In genomic region chr8:70617985-70618384, GRCm38 (mm10) we compare ENCODE assay signal across 11 mouse cellular contexts. TPM values are rescaled to one million over a fixed set of nuclear protein-coding genes. Genes with fewer than 3 reads are reported as not detected.
A peak's percentile ranks its signal among the peaks of the same experiment; 100 is the strongest.
DNase-seq lines count a peak whose midpoint lies in the region; ATAC-seq lines count a peak whose summit lies in the region.
"Had no signal": no experiment of that assay in that cellular context is flagged by ENCODE, and none has a peak within 500 bp of the region (broad histone marks: within the 10 kb centered on the region; RNA-seq: fewer than 3 reads in every experiment).

No protein-coding gene starts in this region.

- WGBS in heart, embryonic 10.5 days: 74% methylated on average over 11 of the region's 11 CpGs
- 81% methylated on average over 11 of the region's 11 CpGs for whole genome bisulfite sequencing in midbrain, embryonic 10.5 days
- WGBS in midbrain, embryonic 16.5 days: 83% methylated on average over 11 of the region's 11 CpGs

- no peak for DNase-seq in heart, embryonic 10.5 days (ENCODE audit: low spot score)
- no peak for DNase-seq in heart, postnatal 36 days
- DNase-seq in midbrain, embryonic 10.5 days (ENCODE audit: low spot score): no peak
- no peak for DNase-seq in thymus, postnatal 0 days (ENCODE audit: low spot score)
- DNase-seq in right cerebral cortex, postnatal 25 days: no peak
- DNase-seq: lung, adult 18-20 months had no signal

- intact Hi-C loops in heart, postnatal 36 days (cut with DNase I): no loop called here

- 0 out of 2 replicates have a peak overlapping the region, but pooled peaks have one; percentile 7 for H3K4me3 ChIP-seq in heart, embryonic 10.5 days
- H3K4me3 ChIP-seq in midbrain, embryonic 10.5 days: 0 out of 2 replicates have a peak overlapping the region, but pooled peaks have one; percentile 1
- H3K4me3 ChIP-seq in midbrain, embryonic 16.5 days (ENCODE audit: low read depth, low read length): no peak overlapping the region
- H3K4me3 ChIP-seq: myocyte had no signal

- peaks cover 42% of the 10 kb centered on the region for H3K4me1 ChIP-seq in heart, embryonic 10.5 days
- peaks cover 41% of the 10 kb centered on the region for H3K4me1 ChIP-seq in midbrain, embryonic 10.5 days
- no peaks in the 10 kb centered on the region for H3K4me1 ChIP-seq in midbrain, embryonic 16.5 days (ENCODE audit: control insufficient read depth, insufficient read depth, low read length)

- H3K27me3 ChIP-seq in heart, embryonic 10.5 days (ENCODE audit: insufficient read depth, poor library complexity, severe bottlenecking): peaks cover 33% of the 10 kb centered on the region
- peaks cover 29% of the 10 kb centered on the region for H3K27me3 ChIP-seq in midbrain, embryonic 10.5 days (ENCODE audit: low read depth, poor library complexity, severe bottlenecking)
- no peaks in the 10 kb centered on the region for H3K27me3 ChIP-seq in midbrain, embryonic 16.5 days (ENCODE audit: control insufficient read depth, insufficient read depth, low read depth, low read length)

- ATAC-seq in midbrain, embryonic 16.5 days: no peak
- ATAC-seq in erythroblast, adult 5-6 weeks (replicated peaks; ENCODE audit: low FRiP score, poor library complexity, severe bottlenecking): 0 out of 2 replicates have a peak, but pooled peaks have one; percentile 22
- ATAC-seq in megakaryocyte progenitor cell, adult 5-6 weeks (replicated peaks; ENCODE audit: poor library complexity): peak; percentile 29

- H3K9ac ChIP-seq in midbrain, embryonic 16.5 days (ENCODE audit: low read depth, low read length): no peak overlapping the region

- H3K4me2 ChIP-seq in midbrain, embryonic 16.5 days (ENCODE audit: low read length): no peak overlapping the region

- no peaks in the 10 kb centered on the region for H3K9me3 ChIP-seq in heart, embryonic 10.5 days
- H3K9me3 ChIP-seq in midbrain, embryonic 10.5 days (replicated peaks): no peaks in the 10 kb centered on the region
- no peaks in the 10 kb centered on the region for H3K9me3 ChIP-seq in midbrain, embryonic 16.5 days (replicated peaks; ENCODE audit: control insufficient read depth, low read length, poor library complexity, severe bottlenecking)

- peak overlapping the region; percentile 57 for H3K27ac ChIP-seq in heart, embryonic 10.5 days
- H3K27ac ChIP-seq in midbrain, embryonic 10.5 days (replicated peaks): peak overlapping the region; percentile 29; the same call in 1 of the 2 replicates
- H3K27ac ChIP-seq in midbrain, embryonic 16.5 days (ENCODE audit: low read length): no peak overlapping the region

- H3K36me3 ChIP-seq in heart, embryonic 10.5 days: no peaks in the 10 kb centered on the region
- no peaks in the 10 kb centered on the region for H3K36me3 ChIP-seq in midbrain, embryonic 10.5 days
- H3K36me3 ChIP-seq in midbrain, embryonic 16.5 days (ENCODE audit: control insufficient read depth, insufficient read depth, low read length): no peaks in the 10 kb centered on the region

RNA-seq across cellular contexts. Expression of gene Lrrc25, which starts 2.0 kb away (rescaled TPM):
- 0.15 and 1.4 TPM in 2 replicates for polyA plus RNA-seq in heart, embryonic 10.5 days (2016; fragmentation: Nextera tagmentation; extraction: Ambion mirVana)
- total RNA-seq in heart, postnatal 36 days (2021): 1 to 10 TPM; 1.9 to 3.0 TPM
- 1.1 and 1.2 TPM in 2 replicates for polyA plus RNA-seq in midbrain, embryonic 10.5 days (2016; fragmentation: Nextera tagmentation; extraction: Ambion mirVana)
- 0.64 and 0.97 TPM in 2 replicates for polyA plus RNA-seq in midbrain, embryonic 16.5 days (2015; fragmentation: Nextera tagmentation; extraction: Ambion mirVana)
- total RNA-seq in erythroblast, adult 5-6 weeks (2015; ENCODE audit: low replicate concordance): 5.4 and 9.0 TPM in 2 replicates
- total RNA-seq in erythroblast, adult 5-6 weeks (2017; ENCODE audit: low replicate concordance): 0.98 and 2.3 TPM in 2 replicates
- 6.2 and 12.9 TPM in 2 replicates for total RNA-seq in megakaryocyte progenitor cell, adult 5-6 weeks (2015)
- 4.7 and 5.4 TPM in 2 replicates for total RNA-seq in megakaryocyte progenitor cell, adult 5-6 weeks (2017)
- 4.7 and 5.8 TPM in 2 replicates for polyA plus RNA-seq in thymus, postnatal 0 days (2015; fragmentation: Nextera tagmentation; extraction: Ambion mirVana)
- polyA plus RNA-seq: myocyte had no signal

RNA-seq across cellular contexts. Expression of gene Ssbp4, which starts 9.3 kb away (rescaled TPM):
- polyA plus RNA-seq in heart, embryonic 10.5 days (2016; fragmentation: Nextera tagmentation; extraction: Ambion mirVana): 67.3 and 107 TPM in 2 replicates
- total RNA-seq in heart, postnatal 36 days (2021): 10 to 100 TPM; 28.9 to 35.0 TPM
- polyA plus RNA-seq in midbrain, embryonic 10.5 days (2016; fragmentation: Nextera tagmentation; extraction: Ambion mirVana): 73.3 and 78.8 TPM in 2 replicates
- polyA plus RNA-seq in midbrain, embryonic 16.5 days (2015; fragmentation: Nextera tagmentation; extraction: Ambion mirVana): 151 and 173 TPM in 2 replicates
- total RNA-seq in erythroblast, adult 5-6 weeks (2015; ENCODE audit: low replicate concordance): 6.3 and 10.9 TPM in 2 replicates
- total RNA-seq in erythroblast, adult 5-6 weeks (2017; ENCODE audit: low replicate concordance): 6.3 and 13.8 TPM in 2 replicates
- total RNA-seq in megakaryocyte progenitor cell, adult 5-6 weeks (2015): 31.6 and 40.7 TPM in 2 replicates
- 40.2 and 69.7 TPM in 2 replicates for total RNA-seq in megakaryocyte progenitor cell, adult 5-6 weeks (2017)
- polyA plus RNA-seq in thymus, postnatal 0 days (2015; fragmentation: Nextera tagmentation; extraction: Ambion mirVana): 135 and 142 TPM in 2 replicates

RNA-seq across cellular contexts. Expression of gene Gdf15, which starts 14.3 kb away (rescaled TPM):
- polyA plus RNA-seq in heart, embryonic 10.5 days (2016; fragmentation: Nextera tagmentation; extraction: Ambion mirVana): 0.43 and 1.6 TPM in 2 replicates
- total RNA-seq in heart, postnatal 36 days (2021): 1 to 10 TPM in 1 of 2 experiments, under 1 TPM in 1; 0.22 to 1.6 TPM
- polyA plus RNA-seq in midbrain, embryonic 10.5 days (2016; fragmentation: Nextera tagmentation; extraction: Ambion mirVana): not detected in 2 replicates
- polyA plus RNA-seq in midbrain, embryonic 16.5 days (2015; fragmentation: Nextera tagmentation; extraction: Ambion mirVana): 0.35 and 0.39 TPM in 2 replicates
- not detected in 2 replicates for total RNA-seq in erythroblast, adult 5-6 weeks (2015; ENCODE audit: low replicate concordance)
- 0.60 TPM in 1 of 2 replicates, not detected in the other for total RNA-seq in erythroblast, adult 5-6 weeks (2017; ENCODE audit: low replicate concordance)
- not detected in 2 replicates for total RNA-seq in megakaryocyte progenitor cell, adult 5-6 weeks (2015)
- total RNA-seq in megakaryocyte progenitor cell, adult 5-6 weeks (2017): not detected in 2 replicates
- 1.2 and 1.4 TPM in 2 replicates for polyA plus RNA-seq in thymus, postnatal 0 days (2015; fragmentation: Nextera tagmentation; extraction: Ambion mirVana)
- polyA plus RNA-seq: embryonic facial prominence, embryonic 11.5 days had no signal

RNA-seq across cellular contexts. Expression of gene Isyna1, which starts 23.8 kb away (rescaled TPM):
- 192 and 214 TPM in 2 replicates for polyA plus RNA-seq in heart, embryonic 10.5 days (2016; fragmentation: Nextera tagmentation; extraction: Ambion mirVana)
- total RNA-seq in heart, postnatal 36 days (2021): 10 to 100 TPM; 22.2 to 25.8 TPM
- 126 and 137 TPM in 2 replicates for polyA plus RNA-seq in midbrain, embryonic 10.5 days (2016; fragmentation: Nextera tagmentation; extraction: Ambion mirVana)
- polyA plus RNA-seq in midbrain, embryonic 16.5 days (2015; fragmentation: Nextera tagmentation; extraction: Ambion mirVana): 155 and 171 TPM in 2 replicates
- 3.8 and 6.1 TPM in 2 replicates for total RNA-seq in erythroblast, adult 5-6 weeks (2015; ENCODE audit: low replicate concordance)
- 1.4 and 7.7 TPM in 2 replicates for total RNA-seq in erythroblast, adult 5-6 weeks (2017; ENCODE audit: low replicate concordance)
- total RNA-seq in megakaryocyte progenitor cell, adult 5-6 weeks (2015): 26.1 and 39.0 TPM in 2 replicates
- 42.9 and 45.4 TPM in 2 replicates for total RNA-seq in megakaryocyte progenitor cell, adult 5-6 weeks (2017)
- polyA plus RNA-seq in thymus, postnatal 0 days (2015; fragmentation: Nextera tagmentation; extraction: Ambion mirVana): 78.9 and 88.4 TPM in 2 replicates

RNA-seq across cellular contexts. Expression of gene Pgpep1, which starts 42.2 kb away (rescaled TPM):
- 38.0 and 42.0 TPM in 2 replicates for polyA plus RNA-seq in heart, embryonic 10.5 days (2016; fragmentation: Nextera tagmentation; extraction: Ambion mirVana)
- 10 to 100 TPM; 39.6 to 44.9 TPM for total RNA-seq in heart, postnatal 36 days (2021)
- polyA plus RNA-seq in midbrain, embryonic 10.5 days (2016; fragmentation: Nextera tagmentation; extraction: Ambion mirVana): 51.8 and 89.7 TPM in 2 replicates
- polyA plus RNA-seq in midbrain, embryonic 16.5 days (2015; fragmentation: Nextera tagmentation; extraction: Ambion mirVana): 67.2 and 69.7 TPM in 2 replicates
- 1.2 and 5.9 TPM in 2 replicates for total RNA-seq in erythroblast, adult 5-6 weeks (2015; ENCODE audit: low replicate concordance)
- 0.28 and 1.4 TPM in 2 replicates for total RNA-seq in erythroblast, adult 5-6 weeks (2017; ENCODE audit: low replicate concordance)
- total RNA-seq in megakaryocyte progenitor cell, adult 5-6 weeks (2015): 11.7 and 11.8 TPM in 2 replicates
- 3.6 and 5.2 TPM in 2 replicates for total RNA-seq in megakaryocyte progenitor cell, adult 5-6 weeks (2017)
- 33.2 and 43.0 TPM in 2 replicates for polyA plus RNA-seq in thymus, postnatal 0 days (2015; fragmentation: Nextera tagmentation; extraction: Ambion mirVana)
